Comparison of ENCODE assay signal across 24 mouse cellular contexts in genomic region chr6:116456482-116456881, GRCm38 (mm10). TPM values are rescaled to one million over a fixed set of nuclear protein-coding genes. Genes with fewer than 3 reads are reported as not detected.
A peak's percentile ranks its signal among the peaks of the same experiment; 100 is the strongest.
DNase-seq lines count a peak whose midpoint lies in the region; ATAC-seq lines count a peak whose summit lies in the region.
"Had no signal": no experiment of that assay in that cellular context is flagged by ENCODE, and none has a peak within 500 bp of the region (broad histone marks: within the 10 kb centered on the region; RNA-seq: fewer than 3 reads in every experiment).

No protein-coding gene starts in this region.

- no peaks in the 10 kb centered on the region for H3K36me3 ChIP-seq in liver, embryonic 15.5 days (replicated peaks)
- no peaks in the 10 kb centered on the region for H3K36me3 ChIP-seq in forebrain, embryonic 12.5 days (replicated peaks)
- no peaks in the 10 kb centered on the region for H3K36me3 ChIP-seq in hindbrain, embryonic 16.5 days (ENCODE audit: control insufficient read depth, insufficient read depth, low read length)
- H3K36me3 ChIP-seq: embryonic facial prominence, embryonic 12.5 days; midbrain, embryonic 10.5 days had no signal

- WGBS in liver, embryonic 15.5 days (ENCODE audit: insufficient replicate concordance): 11% methylated on average over 1 of the region's 1 CpGs
- WGBS in forebrain, embryonic 12.5 days: 87% methylated on average over 1 of the region's 1 CpGs
- WGBS in hindbrain, embryonic 16.5 days: 87% methylated on average over 1 of the region's 1 CpGs

- H3K4me2 ChIP-seq in liver, embryonic 15.5 days: no peak overlapping the region
- H3K4me2 ChIP-seq in forebrain, embryonic 12.5 days: no peak overlapping the region
- H3K4me2 ChIP-seq in hindbrain, embryonic 16.5 days (ENCODE audit: low read length): no peak overlapping the region
- H3K4me2 ChIP-seq: embryonic facial prominence, embryonic 12.5 days; hindbrain, embryonic 14.5 days had no signal

- H3K9ac ChIP-seq in liver, embryonic 15.5 days: no peak overlapping the region
- no peak overlapping the region for H3K9ac ChIP-seq in forebrain, embryonic 12.5 days
- H3K9ac ChIP-seq in hindbrain, embryonic 16.5 days (ENCODE audit: low read depth, low read length): no peak overlapping the region
- H3K9ac ChIP-seq: embryonic facial prominence, embryonic 12.5 days; hindbrain, embryonic 14.5 days had no signal

- no peaks in the 10 kb centered on the region for H3K9me3 ChIP-seq in liver, embryonic 15.5 days (replicated peaks)
- H3K9me3 ChIP-seq in forebrain, embryonic 12.5 days: no peaks in the 10 kb centered on the region
- no peaks in the 10 kb centered on the region for H3K9me3 ChIP-seq in hindbrain, embryonic 16.5 days (ENCODE audit: control insufficient read depth, low read length)
- H3K9me3 ChIP-seq: embryonic facial prominence, embryonic 12.5 days; midbrain, embryonic 10.5 days had no signal

- H3K4me3 ChIP-seq in liver, embryonic 15.5 days (replicated peaks): no peak overlapping the region
- H3K4me3 ChIP-seq in forebrain, embryonic 12.5 days (replicated peaks): no peak overlapping the region
- H3K4me3 ChIP-seq in hindbrain, embryonic 16.5 days (ENCODE audit: low read length): no peak overlapping the region
- H3K4me3 ChIP-seq: embryonic facial prominence, embryonic 12.5 days; midbrain, embryonic 10.5 days had no signal

- peaks cover 21% of the 10 kb centered on the region for H3K4me1 ChIP-seq in liver, embryonic 15.5 days (replicated peaks)
- peaks cover 8% of the 10 kb centered on the region; the same call in 1 of the 2 replicates for H3K4me1 ChIP-seq in forebrain, embryonic 12.5 days
- peaks cover 6% of the 10 kb centered on the region for H3K4me1 ChIP-seq in hindbrain, embryonic 16.5 days (ENCODE audit: control insufficient read depth, insufficient read depth, low read depth, low read length)

- H3K27me3 ChIP-seq in liver, embryonic 15.5 days: peaks cover 22% of the 10 kb centered on the region
- peaks cover 26% of the 10 kb centered on the region for H3K27me3 ChIP-seq in forebrain, embryonic 12.5 days
- peaks cover 8% of the 10 kb centered on the region for H3K27me3 ChIP-seq in hindbrain, embryonic 16.5 days (replicated peaks; ENCODE audit: control insufficient read depth, insufficient read depth, low read length)

- ATAC-seq in liver, embryonic 15.5 days (ENCODE audit: insufficient read depth): peak; percentile 19; the same call in 1 of the 2 replicates
- no peak for ATAC-seq in forebrain, embryonic 12.5 days (ENCODE audit: low FRiP score)
- no peak for ATAC-seq in hindbrain, embryonic 16.5 days
- ATAC-seq: intestine, postnatal 0 days had no signal

- no peak overlapping the region for H3K27ac ChIP-seq in liver, embryonic 15.5 days (replicated peaks)
- no peak overlapping the region for H3K27ac ChIP-seq in forebrain, embryonic 12.5 days
- no peak overlapping the region for H3K27ac ChIP-seq in hindbrain, embryonic 16.5 days (ENCODE audit: low read depth, low read length)
- H3K27ac ChIP-seq: embryonic facial prominence, embryonic 12.5 days; hindbrain, embryonic 14.5 days; midbrain, embryonic 10.5 days had no signal

- peak; percentile 70 for DNase-seq in heart, adult 11 months
- no peak for DNase-seq in heart, adult 8-10 months (ENCODE audit: low spot score)
- DNase-seq in thymus, postnatal 0 days (ENCODE audit: low spot score): peak; percentile 9
- DNase-seq in thymus, postnatal 10 days (ENCODE audit: low spot score in 2 of 2): no peak
- no peak for DNase-seq in T-cell, adult 2 months (ENCODE audit: low spot score)
- DNase-seq: cerebellum, adult 11-12 months; left cerebral cortex, postnatal 4 days had no signal

RNA-seq across cellular contexts. Expression of gene Alox5, which starts 4.5 kb away (rescaled TPM):
- 10 to 100 TPM; 10.2 to 18.7 (median 14.2) TPM for total RNA-seq in heart, adult 8-10 months (2022)
- polyA plus RNA-seq in thymus, postnatal 0 days (2015; fragmentation: Nextera tagmentation; extraction: Ambion mirVana): 0.81 and 1.2 TPM in 2 replicates
- polyA plus RNA-seq in liver, embryonic 15.5 days (2015; fragmentation: Nextera tagmentation; extraction: Ambion mirVana): 4.8 and 6.1 TPM in 2 replicates
- 0.29 and 0.53 TPM in 2 replicates for polyA plus RNA-seq in forebrain, embryonic 12.5 days (2016; fragmentation: Nextera tagmentation; extraction: Ambion mirVana)
- polyA plus RNA-seq in hindbrain, embryonic 16.5 days (2015; fragmentation: Nextera tagmentation; extraction: Ambion mirVana): 0.65 and 0.94 TPM in 2 replicates

RNA-seq across cellular contexts. Expression of gene Olfr211, which starts 32.4 kb away (rescaled TPM):
- not detected for total RNA-seq in heart, adult 8-10 months (2022)
- polyA plus RNA-seq in thymus, postnatal 0 days (2015; fragmentation: Nextera tagmentation; extraction: Ambion mirVana): not detected in 2 replicates
- not detected in 2 replicates for polyA plus RNA-seq in liver, embryonic 15.5 days (2015; fragmentation: Nextera tagmentation; extraction: Ambion mirVana)
- polyA plus RNA-seq in forebrain, embryonic 12.5 days (2016; fragmentation: Nextera tagmentation; extraction: Ambion mirVana): not detected in 2 replicates
- not detected in 2 replicates for polyA plus RNA-seq in hindbrain, embryonic 16.5 days (2015; fragmentation: Nextera tagmentation; extraction: Ambion mirVana)
- total RNA-seq: adrenal gland, adult 18-20 months; common myeloid progenitor, adult 5-6 weeks; granulocyte monocyte progenitor cell, adult 5-6 weeks; layer of hippocampus, adult 18-20 months; left cerebral cortex, postnatal 4 days; monocyte, adult 5-6 weeks had no signal
- polyA plus RNA-seq: embryonic facial prominence, embryonic 12.5 days; frontal cortex, adult 2 months; heart, postnatal 0 days; hindbrain, embryonic 14.5 days; intestine, postnatal 0 days; midbrain, embryonic 10.5 days; neural tube, embryonic 14.5 days; small intestine, adult 2 months; stomach, embryonic 16.5 days had no signal

RNA-seq across cellular contexts. Expression of gene Olfr212, which starts 49.8 kb away (rescaled TPM):
- total RNA-seq in heart, adult 8-10 months (2022): not detected
- polyA plus RNA-seq in thymus, postnatal 0 days (2015; fragmentation: Nextera tagmentation; extraction: Ambion mirVana): not detected in 2 replicates
- not detected in 2 replicates for polyA plus RNA-seq in liver, embryonic 15.5 days (2015; fragmentation: Nextera tagmentation; extraction: Ambion mirVana)
- not detected in 2 replicates for polyA plus RNA-seq in forebrain, embryonic 12.5 days (2016; fragmentation: Nextera tagmentation; extraction: Ambion mirVana)
- polyA plus RNA-seq in hindbrain, embryonic 16.5 days (2015; fragmentation: Nextera tagmentation; extraction: Ambion mirVana): not detected in 2 replicates
- total RNA-seq: adrenal gland, adult 18-20 months; common myeloid progenitor, adult 5-6 weeks; granulocyte monocyte progenitor cell, adult 5-6 weeks; layer of hippocampus, adult 18-20 months; monocyte, adult 5-6 weeks had no signal
- polyA plus RNA-seq: embryonic facial prominence, embryonic 12.5 days; heart, postnatal 0 days; hindbrain, embryonic 14.5 days; midbrain, embryonic 10.5 days; small intestine, adult 2 months; stomach, embryonic 16.5 days had no signal

Comparison
In these comparisons a context has a peak if more than half of its experiments do, and no peak if none do; other contexts are left out.
1. DNase-seq: peak in heart, adult 11 months (single experiment) and thymus, postnatal 0 days (single experiment); none in heart, adult 8-10 months (single experiment), thymus, postnatal 10 days (0 of 2) and T-cell, adult 2 months (single experiment).